Mouse (Mus musculus) skeletal muscle tissue, adult 2 months (tissue): ENCODE measurements around the gene Gm21974.
"Not testable (repeated sequence)": the region's sequence is repeated elsewhere in the genome, so short reads cannot be mapped to it uniquely, and the experiment has no call there.

ENCODE experiments used
- DNase-seq: peaks from one replicate; pipeline ENCODE4 v3.0.0-alpha.2; 2012; ENCODE audit warnings: low read depth, low spot score

Gm21974 gene

GRCm38 (mm10) chr7:127915293-127915692 is 20.0 kb upstream of the Gm21974 start:
- DNase-seq = no peak

DNA sequence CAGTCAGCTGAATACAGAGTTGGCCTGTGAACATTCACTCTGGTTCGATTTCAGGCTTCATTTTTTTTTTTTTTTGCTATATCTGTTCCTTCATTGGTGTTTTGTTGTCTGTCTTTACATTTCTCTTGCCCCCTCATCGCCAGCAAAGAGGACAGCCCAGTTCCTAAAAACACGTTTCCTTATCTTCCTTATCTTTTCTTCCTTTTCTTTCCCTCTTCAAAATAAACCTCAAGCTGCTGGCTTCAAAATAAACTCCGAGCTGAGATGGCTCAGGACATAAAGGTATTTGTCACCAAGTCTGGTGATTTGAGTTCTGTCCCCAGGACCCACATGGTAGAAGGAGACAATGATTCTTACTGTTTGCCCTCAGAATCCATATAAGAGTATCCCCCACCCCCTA is 17.7 kb upstream of the Gm21974 start:
- DNase-seq = no peak

GRCm38 (mm10) chr7:127912190-127912871 is 17.1 kb upstream of the Gm21974 start, which contains the start of gene Kat8:
Kat8 (plus strand) TSS chr7:127912516.
- peak; percentile 91 for DNase-seq

GRCm38 (mm10) chr7:127908656-127909055 is 13.4 kb upstream of the Gm21974 start:
- peak; percentile 83 for DNase-seq

DNA sequence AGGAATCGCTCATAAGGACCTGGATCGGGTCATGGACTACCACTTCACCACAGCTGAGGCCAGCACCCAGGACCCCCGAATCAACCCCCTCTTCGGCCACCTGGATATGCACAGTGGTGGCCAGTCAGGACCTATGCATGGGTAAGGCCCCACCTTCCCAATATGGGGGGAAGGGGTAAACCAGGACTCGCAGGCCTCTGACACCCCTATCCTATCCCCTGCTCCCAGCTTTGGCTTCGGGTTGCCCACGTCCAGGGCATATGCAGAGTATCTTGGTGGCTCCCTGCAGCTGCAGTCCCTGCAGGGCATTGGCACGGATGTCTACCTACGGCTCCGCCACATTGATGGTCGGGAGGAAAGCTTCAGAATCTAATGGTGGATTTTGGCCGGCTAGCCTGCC is 12.7 kb upstream of the Gm21974 start:
- DNase-seq = no peak

GRCm38 (mm10) chr7:127903971-127904796 is 8.9 kb upstream of the Gm21974 start, which contains the start of gene Bckdk:
Bckdk (plus strand) TSS chr7:127904082.
- DNase-seq = peak; percentile 65

DNA sequence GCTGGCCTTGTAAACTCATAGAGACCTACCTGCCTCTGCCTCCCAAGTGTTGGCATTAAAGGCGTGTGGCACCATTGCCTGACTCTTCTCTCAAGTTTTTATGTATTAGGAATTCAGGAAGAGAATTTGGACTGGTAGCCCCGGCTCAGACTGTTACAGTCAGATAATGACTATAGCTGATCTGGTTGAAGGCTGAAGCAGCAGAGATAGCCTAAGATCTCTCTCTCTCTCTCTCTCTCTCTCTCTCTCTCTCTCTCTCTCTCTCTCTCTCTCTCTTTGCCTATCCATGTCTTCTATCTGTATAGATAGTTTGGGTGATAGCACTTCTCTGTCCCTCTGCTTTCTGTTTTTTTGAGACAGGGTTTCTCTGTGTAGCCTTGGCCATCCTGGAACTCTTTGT is 6.5 kb upstream of the Gm21974 start:
- DNase-seq = no peak

GRCm38 (mm10) chr7:127899997-127900396 is 4.7 kb upstream of the Gm21974 start:
- no peak for DNase-seq

- DNase-seq = no peak
Measured at GRCm38 (mm10) chr7:127898179-127898956, 3.1 kb upstream of the Gm21974 start.

- DNase-seq = no peak
Measured at GRCm38 (mm10) chr7:127897542-127897941, 2.3 kb upstream of the Gm21974 start.

GRCm38 (mm10) chr7:127896384-127896783 is 1.1 kb upstream of the Gm21974 start:
- no peak for DNase-seq

DNA sequence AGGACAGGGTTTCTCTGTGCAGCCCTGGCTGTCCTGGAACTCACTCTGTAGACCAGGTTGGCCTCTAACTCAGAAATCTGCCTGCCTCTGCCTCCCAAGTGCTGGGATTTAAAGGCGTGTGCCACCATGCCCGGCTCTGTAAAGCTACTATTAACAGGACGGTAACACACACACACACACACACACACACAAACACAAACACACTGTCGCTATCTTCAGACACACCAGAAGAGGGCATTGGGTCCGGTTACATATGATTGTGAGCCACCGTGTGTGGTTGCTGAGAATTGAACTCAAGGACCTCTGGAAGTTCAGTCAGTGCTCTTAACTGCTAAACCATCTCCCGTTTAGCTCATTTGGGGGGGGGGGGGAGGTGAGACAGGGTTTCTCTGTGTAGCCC is 637 bp upstream of the Gm21974 start:
- DNase-seq = not testable (repeated sequence)

DNA sequence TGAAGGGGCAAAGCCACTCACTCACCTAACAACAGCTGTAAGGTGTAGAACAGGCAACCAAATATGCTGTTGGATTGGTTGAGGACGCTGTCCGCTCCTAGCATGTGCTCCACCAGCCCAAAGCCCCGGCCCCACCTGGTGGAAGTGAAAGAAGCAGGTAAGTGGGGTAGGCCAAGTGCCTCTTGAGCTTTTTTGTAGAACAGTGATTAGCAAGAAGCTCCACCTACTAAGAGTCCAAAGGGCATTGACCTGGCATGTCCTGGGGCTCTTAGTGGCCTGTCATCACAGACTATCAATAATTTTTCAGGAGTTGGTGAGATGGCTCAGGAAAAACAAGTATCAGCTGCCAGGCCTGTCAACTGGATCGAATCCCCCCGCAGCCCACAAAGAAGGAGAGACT is 774 bp downstream of the Gm21974 start:
- no peak for DNase-seq

DNA sequence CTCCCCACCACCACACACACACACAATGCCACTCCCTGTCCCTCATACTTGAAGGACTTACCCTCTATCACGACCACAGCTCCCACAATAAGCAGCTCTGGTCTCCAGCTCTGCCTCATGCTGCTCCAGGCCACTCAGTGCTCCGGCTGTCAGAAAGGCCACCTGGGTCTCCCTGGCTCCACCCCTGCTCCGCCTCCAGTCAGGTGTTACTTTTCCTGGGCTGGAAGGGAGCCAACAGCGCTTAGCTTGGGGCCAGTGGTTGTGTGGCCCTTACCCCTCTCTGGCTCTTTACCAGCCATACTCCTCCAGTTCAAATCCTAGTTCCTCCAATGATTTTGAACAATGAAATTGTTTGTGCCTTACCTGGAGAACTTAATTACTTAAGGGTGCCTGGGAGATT is 4.5 kb downstream of the Gm21974 start, which contains the start of gene Prss53:
TSS of gene Prss53 (minus strand) at position 173 of the 400 bp plus-strand sequence.
- no peak for DNase-seq

- DNase-seq = no peak
Measured at GRCm38 (mm10) chr7:127888821-127889220, 6.4 kb downstream of the Gm21974 start.

GRCm38 (mm10) chr7:127887781-127888180 is 7.5 kb downstream of the Gm21974 start:
- DNase-seq = no peak

DNA sequence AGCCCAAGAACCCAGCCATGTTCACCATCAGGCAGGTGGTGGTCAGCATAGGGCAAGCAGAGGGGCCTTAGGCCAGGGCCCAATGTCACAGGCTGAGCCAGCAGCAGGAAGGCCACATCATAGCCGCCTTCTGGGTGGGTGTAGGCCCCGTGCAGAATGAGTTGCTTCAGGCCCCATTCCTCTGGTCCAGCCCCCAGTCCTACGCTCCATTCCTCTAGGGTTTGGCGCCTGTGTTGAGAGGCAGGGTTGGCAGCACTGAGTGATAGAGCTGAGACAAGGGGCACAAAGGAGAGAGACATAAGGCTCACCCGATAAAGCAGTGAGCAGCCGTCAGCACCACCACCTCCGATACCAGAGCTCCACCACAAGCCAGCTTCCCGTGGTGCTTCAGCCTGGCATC is 8.1 kb downstream of the Gm21974 start:
- DNase-seq = no peak

- DNase-seq = no peak
Measured at GRCm38 (mm10) chr7:127886551-127886950, 8.7 kb downstream of the Gm21974 start.

DNA sequence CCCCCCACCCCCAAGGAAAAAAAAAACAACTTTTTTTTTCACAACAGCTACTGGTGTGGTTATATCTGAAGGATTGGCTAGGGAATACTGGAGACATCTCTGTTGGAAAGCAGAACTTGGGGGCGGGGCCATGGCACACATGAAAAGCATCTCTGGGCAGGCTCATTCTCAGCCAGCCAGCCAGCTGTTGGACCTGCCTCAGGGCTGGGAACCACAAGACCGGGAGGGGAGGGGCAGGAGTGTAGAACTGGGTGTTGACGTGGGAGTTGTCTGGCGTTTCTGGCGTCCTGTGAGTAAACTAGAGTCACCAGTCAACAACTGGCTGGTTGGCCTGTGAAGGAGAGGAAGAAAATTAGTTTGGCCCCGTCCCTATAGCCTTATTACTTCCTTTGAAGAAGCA is 9.3 kb downstream of the Gm21974 start:
- peak; percentile 63 for DNase-seq

GRCm38 (mm10) chr7:127880431-127880830 is 14.8 kb downstream of the Gm21974 start:
- DNase-seq = no peak

GRCm38 (mm10) chr7:127879301-127879700 is 16.0 kb downstream of the Gm21974 start:
- DNase-seq = no peak
